Mouse (Mus musculus): ENCODE measurements around the gene Mbd6.

DNA sequence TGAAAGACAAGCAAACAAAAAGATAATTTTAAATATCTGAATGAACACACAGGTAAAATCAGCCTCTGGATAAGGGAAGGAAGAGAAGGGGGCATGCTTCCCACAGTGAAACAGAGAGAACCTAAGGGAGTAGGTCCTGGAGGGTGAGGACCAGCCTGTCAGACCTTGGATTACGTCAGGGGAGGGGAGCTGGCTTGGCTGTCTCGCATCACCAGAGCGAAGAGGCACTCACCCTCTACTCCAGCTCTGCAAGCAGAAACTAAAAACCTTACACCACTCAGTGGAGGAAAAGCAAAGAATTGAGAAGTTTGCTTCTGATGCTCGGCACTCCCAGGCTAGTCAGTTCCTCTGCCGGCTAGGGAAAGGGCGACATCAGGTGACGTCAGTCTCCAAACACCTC, 31.2 kb upstream of the Mbd6 start:
- TF ChIP-seq CTCF (IDR thresholded peaks at IDR 0.05; ENCODE audit: borderline replicate concordance, extremely low read depth, insufficient read depth, insufficient read length) (no peak), POLR2A (IDR thresholded peaks at IDR 0.05; ENCODE audit: borderline replicate concordance, extremely low read depth, insufficient read depth, insufficient read length, poor library complexity, severe bottlenecking) (no peak)
